Mouse (Mus musculus) cerebellum, adult 9-10 months (tissue): ENCODE results near the gene Asic2.

Source experiments
- DNase-seq: peaks from one replicate; pipeline ENCODE4 v3.0.0; 2022

Gene Asic2

DNA sequence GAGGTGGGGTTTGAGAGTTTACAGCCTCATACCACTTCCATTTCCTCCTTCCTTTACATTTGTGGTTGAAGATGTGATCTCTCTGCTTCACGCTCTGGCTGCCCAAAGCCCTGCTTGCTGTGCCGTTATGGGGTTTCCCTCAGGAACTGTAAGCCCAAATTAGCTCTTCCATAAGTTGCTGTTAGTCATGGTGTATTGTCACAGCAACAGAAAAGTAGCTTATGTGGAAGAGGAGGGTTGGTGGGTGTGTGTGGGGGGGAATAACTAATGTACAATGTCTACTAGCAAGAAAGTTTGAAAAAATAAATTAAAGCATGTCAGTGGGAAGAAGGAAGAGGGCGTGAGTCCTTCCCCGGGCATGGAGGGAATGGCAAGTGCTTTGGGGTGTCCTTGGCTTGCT is 896.4 kb downstream of the Asic2 start:
- no peak for DNase-seq

DNA sequence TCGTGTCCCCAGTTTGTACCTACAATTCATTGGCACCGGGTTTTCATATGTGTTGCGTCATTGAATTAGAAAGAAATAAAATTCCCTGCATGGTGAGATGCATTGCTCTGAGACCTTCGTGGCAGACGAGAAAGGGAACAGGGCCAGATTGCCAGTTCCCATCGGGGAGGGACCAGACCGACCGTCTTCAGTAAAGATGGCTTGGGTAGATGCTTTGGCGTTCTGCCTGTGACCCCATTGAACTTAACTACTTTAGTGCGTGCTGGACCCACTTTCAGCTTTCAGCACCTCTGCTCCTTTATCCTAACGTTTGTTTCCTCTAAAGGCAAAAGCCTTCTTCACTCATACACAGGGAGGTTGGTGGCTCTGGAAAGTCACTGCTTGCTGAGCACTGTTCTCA is 902.9 kb downstream of the Asic2 start:
- DNase-seq, result no peak

DNA sequence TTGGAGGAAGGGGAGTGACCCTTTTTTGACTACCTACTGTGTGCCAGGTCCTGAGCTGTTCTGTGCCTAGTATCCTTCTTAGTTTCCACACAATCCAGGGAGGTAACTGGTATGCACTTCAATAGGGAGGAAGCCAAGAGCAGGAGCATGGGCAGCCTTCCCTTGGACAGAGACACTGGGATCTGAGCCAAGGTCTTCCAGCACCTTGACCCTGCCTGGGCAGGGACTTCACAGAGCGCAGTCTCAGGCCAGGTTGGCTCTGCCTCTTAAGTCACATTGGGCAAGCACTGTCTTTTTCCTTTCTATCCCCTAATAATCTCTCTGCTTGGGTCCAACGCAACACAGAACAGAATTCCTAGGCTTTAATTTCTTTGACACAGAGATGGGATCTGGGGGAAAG is 904.3 kb downstream of the Asic2 start:
- DNase-seq, result no peak

DNA sequence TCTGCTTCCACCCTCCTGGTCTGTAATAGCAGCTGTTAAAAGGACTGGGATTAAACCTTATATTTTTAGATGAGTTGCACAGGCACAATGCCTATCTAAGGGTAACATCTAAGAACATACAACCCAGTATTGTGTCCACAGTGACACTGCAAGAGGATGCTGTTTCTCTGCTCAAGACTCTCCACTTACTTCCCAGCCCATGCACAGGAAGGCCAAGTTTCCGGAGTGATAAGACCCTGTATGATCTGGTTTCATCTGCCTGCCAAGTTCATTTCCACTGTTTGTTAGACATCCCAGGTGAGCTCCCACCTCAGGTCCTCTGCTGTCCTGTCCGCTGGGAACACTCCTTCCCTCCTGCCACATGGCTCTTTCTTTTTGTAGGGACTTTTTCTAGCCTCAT is 908.2 kb downstream of the Asic2 start:
- no peak for DNase-seq

DNA sequence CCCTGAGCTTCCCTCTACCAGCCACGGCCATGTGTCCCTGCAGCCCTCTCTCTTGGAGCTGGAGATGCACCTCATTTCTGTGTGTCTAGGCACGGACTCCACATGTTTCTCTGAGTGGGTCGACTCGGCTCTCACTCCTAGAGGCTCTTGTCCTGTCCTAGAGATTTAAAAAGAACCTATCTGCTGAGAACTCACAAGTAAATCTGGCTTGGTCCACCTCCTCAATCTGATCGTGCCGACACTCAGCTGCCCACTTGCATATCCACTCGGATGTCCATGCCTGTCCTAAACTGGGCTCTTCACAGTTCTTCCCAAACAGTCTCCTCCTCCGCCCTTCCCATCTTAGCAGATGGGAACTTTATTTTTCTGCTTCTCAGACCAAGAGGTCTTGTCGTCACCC is 908.7 kb downstream of the Asic2 start:
- DNase-seq, result no peak

DNA sequence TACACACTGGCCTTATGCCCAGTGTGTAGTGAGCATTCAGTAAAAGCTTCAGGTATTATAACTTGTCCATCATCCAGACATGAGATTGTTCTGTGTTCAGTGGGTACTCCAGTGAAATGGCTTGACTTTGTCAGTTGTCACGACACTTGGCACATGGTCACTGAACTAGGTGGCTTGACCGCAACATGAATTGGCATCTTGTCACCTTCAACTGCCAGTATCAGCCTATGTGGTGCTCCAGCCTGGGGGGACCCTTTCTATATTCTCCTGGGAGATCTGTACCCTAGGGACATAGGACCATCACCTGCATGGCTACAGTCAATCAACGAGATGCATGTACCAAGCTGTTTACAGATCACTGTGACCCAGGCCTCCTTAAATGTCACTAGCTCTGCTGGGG is 910.8 kb downstream of the Asic2 start:
- DNase-seq, result peak; percentile 34

DNA sequence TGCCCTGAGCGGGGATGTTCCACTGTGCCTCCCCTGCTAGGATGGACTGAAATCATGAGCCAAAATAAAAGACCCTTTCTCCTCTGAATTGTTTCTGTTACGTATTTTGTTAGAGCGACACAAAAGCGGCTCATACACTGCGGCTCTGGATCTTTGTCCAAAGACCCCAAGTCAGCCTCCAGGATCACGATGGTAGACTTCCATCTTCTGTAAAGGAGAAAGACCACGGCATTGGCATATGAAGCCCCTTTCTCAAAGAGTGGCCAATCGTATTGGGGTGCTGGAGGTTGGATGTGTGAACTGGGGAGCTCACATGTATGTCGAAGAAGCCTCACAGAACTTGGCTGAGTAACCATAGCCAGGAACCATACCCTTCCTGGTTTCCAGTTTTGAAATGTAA is 911.5 kb downstream of the Asic2 start:
- DNase-seq, result no peak

DNA sequence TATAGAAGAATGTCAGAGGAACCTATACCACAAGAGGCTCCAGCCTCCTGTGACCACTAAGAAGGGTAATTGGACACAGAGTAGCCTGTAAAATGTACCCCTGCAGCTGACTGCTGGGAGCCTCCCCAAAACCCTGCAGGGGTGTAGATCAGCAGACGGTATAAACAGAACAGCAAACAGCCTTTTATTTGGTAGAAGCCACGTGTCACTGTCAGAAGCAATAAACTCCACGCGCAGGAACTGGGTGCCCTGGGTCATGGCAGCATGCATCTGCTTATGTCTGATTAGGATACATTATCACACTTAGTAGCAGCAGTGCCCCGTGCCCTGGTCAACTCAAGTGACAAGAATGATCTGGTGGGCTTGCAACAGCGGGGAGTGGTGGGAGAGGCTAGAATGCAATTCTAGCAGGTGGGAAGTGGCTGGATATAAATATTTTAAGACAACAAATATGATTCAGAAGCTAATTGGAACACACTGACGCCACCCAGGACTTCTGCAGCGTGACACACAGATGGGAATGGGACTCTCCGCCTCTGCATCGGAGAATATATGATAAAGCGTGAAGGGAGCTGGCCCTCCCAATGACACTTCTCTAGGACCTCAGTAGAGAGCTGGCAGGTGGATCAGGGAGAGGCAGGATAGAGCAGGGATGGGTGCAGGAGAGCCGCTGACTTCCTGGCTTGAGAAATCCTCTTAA is 912.7 kb downstream of the Asic2 start:
- DNase-seq, result no peak

DNA sequence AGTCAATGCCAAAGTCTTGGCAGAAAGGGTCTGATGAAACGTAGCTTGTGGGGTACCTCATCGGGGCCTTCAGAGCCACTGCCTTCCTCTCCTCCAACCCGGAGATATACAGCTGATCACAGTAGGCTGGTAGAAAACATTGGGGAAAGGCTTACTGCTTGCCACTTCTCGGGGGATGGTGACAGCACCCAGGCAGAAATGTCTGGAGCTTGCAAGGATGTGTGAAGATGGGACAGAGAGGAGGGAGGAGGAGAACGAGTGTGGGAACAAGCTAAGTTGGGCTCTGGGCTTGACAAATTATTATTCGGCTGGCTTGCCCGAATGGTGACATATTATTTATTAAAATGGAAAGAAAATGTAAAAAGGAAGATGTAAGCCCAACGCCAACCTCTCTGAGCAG is 914.4 kb downstream of the Asic2 start:
- DNase-seq, result no peak

DNA sequence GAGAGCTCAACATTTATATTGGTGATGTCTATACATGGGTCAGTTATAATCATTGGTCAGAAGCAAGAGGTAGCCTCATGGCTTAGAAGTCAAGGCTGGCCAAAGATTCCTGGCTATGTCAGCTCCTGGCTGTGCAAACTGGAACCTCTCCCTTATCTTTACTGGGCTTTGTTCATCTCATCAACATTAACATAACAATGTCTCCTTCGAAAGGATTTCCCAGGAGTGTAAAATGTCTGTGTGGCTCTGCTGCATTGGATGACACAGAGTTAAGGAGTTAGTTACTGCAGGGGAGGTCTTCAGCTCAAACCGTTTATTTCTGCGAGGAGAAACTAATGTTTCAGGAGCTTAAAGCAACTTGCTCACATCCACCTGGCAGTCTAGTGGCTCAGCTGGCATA is 926.6 kb downstream of the Asic2 start:
- DNase-seq, result no peak

DNA sequence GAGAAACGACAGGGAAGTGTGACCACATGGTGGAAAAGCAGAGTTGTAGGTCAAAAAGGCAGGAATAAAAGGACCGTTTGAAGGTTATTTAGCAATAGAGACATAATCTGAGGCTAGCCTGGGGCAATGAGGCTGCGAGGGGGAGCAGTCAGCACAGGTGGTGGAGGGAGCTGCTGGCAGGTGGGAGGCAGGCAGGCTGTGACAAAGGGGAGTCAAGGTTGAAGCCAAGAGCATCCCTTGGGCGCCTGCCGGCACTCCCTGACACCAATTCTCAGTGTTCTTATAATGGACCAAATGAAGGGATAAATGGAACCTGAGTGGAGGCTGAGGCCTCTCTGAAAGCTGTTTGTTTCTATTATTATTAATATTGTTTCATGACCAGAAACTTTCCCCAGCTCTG is 928.3 kb downstream of the Asic2 start:
- no peak for DNase-seq

DNA sequence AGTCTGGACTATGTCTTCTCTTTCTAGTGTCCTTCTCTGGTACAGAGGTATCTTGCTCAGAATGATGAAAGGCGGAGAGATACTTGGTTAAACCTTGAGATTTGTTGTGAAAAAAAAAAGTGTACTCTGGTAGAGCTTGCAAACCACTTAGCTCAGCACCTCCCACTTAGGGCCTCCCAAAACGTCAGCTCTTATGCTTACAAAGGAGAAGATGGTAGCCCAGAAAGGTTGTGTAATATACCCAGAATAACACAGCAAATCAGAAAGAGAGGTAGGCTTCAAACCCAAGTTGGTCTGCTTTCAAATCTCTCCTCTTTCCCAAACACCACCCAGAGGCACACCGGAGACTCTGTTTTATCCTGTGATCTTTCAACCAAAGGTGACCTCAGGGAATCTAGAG is 936.1 kb downstream of the Asic2 start:
- DNase-seq, result no peak

DNA sequence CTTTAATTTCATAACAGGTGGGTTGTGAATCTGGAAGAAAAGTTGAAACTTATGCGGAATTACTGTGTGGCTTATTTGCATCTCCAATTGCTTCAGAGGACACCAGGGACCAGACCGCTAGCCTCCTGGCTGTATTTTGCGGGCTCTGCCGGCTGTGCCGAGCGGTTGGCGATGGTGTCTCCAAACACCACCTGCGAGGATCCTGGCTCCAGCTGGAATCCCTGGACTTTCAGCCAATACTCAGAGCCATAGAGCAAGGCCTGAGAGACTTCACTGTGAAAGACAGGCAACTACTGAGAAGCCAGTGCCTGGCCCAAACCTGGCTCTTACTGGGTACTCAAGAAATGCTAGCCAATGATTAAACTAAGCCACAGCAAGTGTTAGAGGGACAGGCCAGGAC is 953.5 kb downstream of the Asic2 start:
- peak; percentile 28 for DNase-seq

DNA sequence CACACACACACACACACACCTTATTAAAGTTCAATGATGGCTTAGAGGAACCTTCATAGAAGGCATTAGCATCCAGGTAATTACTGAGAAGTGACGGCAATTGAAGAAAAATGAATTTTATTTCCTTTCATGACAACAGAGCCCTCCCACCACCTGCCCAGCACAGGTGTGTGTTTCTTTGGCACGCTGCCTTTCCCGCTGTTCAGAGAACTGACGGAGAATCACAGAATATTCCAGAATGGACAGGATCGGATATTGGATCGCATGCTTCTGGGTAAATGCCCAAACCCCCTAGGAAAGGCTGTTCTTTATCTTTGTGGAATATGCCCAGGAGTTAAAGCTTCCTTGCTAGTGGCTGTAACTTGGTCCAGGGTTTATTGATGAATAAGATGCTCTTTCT is 954.8 kb downstream of the Asic2 start:
- DNase-seq, result no peak

DNA sequence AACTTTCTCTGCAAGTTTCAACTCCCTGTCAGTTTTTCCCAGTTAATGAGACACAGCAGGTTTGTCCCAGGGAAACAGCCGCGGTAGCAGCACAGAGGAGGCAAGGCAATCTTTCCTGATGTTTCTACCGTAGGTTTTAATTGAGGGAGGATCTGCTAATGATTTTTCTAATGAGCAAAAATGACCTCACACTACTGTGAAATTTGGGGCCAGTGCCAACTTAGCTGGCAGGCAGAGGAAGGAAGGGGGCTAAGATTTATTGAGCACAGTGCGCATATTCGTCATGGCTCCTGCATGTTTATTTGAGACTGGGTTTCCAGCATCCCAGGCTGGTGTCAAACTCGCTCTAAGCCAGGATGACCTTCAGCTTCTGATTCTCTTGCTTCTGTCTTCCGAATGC is 957.5 kb downstream of the Asic2 start:
- DNase-seq, result no peak

DNA sequence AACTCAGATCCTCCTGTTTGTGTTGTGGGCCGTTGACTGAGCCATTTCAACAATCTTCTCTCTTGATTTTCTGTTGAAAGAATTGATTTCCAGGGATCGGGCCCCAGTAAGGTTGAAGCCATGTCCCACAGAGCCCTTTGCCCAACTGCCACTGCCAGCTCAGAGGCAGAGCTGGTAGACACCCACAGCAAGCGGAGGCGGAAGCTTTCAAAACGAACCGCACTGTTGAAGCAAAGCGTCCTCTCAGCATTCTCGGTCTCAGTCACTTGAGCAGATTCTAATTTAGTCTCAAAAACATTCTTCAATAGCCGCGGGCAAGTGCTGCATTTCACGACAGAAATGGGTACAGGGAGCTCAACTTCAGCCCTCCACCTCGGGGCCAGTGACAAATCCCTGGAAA is 958.9 kb downstream of the Asic2 start:
- no peak for DNase-seq

DNA sequence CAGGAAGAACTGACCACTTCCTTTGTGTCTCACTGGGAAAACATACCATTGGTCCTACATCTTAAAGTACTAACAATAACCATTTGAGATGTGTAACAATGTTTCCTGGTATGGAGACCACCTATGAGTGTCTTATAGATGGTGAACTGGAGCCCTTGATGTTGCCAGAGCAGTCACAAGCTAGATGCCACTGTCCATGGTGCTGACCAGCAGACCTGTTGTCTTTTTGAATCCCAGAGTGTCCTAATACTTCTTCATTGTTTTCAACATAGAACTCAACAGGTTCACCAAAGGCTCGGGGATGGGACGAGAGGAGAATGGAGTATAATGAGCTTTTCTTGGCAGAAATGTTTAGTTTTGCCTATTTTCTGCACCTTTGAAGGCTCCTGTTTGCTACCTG is 962.4 kb downstream of the Asic2 start:
- no peak for DNase-seq

DNA sequence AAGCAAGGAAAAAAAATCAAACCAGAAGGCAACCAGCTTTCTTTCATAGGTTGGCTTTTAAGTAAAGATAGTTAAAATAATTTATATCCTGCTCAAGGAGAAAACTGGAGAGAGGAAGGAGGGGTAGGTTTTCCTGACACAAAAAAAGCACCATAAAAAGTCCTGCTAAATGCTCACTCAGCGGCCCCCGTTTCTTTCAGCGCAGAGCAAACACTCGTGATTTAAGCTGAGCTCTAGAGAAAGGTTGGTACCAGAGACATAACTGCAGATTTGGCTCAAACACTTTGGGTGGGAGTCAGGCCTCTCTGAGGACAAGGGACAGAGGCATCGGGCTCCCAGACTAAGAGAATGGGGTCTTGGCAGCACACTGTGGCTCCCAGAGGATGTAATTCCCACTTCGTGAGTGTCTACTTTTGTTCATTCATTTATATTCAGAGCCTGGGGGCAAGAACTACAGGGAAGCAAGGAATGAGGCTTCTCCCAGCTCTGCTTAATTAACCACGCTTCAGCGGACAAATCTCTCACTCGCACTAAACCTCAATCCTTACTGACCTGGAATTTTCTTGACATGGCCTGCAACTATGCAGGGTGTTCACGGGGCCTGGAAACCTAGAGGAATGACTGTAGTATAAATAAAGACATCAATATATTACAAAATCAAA is 965.4 kb downstream of the Asic2 start:
- DNase-seq, result no peak

DNA sequence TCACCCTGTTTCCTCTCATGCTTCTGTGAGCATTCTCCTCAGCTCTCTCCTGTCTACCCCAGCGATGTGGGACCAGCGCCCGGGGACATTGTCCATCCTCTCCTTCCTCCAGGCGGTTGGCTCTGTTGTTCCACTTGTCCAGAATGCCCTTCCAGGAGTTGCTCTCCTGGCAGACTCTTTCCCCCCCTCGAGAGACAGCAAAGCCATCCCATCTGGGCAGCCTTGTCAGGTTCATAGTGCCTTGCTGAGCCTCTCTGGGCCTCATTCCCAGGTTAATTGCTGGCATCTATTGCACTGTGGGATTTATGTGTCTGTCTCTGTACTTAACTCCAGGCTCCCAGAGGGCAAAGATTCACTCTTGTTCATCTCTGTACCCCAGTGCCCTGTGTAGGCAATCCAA is 972.6 kb downstream of the Asic2 start:
- peak; percentile 26 for DNase-seq

DNA sequence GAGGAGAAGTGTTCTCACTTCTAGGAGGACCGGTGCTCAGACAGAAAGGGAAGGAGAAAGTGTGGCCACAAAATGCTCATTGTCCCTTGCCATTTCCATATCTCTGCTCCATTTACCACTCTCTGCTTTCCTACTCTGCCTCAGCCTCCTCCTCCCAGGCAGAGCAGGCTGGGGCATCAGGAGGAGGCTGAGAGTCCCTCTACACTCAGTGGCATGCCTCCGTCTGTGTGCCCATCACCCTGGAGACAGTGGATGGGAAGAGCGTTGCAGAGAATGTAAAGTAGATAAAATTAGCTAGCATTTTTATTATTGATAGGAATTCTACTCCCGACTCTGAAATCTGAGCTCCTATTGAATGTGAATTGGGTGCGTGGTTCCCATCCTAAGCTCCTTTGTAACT is 984.7 kb downstream of the Asic2 start:
- DNase-seq, result no peak

DNA sequence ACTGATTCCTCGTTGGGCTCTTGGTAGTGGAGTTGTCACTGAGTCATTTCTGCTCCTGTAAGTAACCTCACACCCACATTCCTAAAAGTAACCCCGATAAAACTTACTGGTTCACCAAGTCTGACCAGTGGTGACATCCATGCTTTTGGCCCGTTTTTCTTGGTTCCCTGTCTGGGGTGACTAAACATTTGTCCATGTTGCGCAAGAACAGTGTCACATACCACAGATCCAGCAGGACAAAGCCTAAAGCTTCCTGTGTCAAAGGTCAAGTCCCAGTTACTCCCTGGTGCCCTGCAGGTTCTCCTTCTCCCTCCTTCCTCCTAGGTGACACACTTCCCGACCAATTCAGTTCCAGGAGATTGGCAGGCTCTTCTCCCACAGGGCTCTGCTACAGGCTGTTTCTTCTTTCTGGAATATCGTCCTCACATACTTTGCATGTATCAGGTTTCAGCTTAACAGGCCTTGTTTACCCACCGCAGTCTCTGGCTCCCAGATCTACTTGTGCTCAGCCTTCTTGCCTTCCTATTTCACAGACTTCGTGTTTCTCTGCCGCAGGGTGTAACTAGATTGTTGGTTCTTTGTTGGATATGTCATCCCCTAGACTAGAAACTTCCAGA is 991.9 kb downstream of the Asic2 start:
- no peak for DNase-seq

DNA sequence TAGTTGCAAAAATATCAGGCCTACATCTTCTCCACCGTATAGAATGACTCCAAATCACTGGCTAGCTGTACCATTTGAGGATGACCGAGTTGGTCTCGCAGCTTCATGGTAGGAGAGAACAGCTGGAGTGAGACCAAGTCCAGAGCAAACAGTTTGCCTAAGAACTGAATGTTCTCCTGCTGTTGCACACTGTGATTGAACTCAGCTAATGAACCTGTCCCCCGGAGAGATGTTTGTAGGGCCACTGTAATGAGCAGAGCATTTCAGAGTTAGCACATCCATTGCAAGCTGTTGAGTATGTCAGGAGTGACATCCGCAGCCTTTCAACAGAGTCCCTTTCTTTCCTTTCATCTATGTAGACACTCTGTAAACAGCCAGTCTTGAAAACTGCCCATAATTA is 993.6 kb downstream of the Asic2 start:
- no peak for DNase-seq

DNA sequence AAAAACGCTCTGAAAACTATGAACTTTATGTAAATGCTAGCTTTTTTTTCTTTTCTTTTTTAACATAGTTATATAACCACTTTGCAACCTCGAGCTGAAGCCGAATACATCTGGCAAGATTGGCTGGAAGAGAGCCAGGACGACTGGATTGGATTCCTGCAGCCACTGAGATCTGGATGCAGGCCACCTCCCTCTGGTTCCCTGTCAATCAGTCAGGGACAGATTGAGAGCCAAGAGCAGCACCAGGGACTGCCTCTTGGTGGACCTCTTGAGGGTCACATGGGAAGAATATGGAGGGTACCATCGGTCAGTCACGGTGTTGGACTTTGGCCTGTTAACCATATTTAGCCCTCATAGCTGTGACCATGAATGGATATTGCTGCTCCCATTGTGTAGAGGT is 994.3 kb downstream of the Asic2 start:
- DNase-seq, result no peak

DNA sequence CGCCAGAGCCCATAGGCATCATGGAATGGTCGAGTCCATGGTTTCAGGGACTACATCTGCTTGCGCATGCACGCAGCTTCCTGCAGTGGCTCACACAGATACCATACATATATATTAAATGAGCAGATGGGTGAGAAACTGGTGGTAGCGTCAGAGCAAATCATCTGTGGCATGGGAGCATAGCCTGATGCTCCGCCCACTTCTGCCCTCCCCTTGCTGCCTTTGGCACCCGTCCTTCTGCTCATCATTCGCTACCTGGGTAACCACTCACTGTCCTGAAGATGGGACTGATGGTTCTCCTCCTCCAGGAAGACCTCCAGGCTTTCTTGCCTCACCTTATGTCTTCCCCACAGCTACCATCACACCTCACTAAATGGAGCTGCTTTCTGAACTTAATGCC is 995.0 kb downstream of the Asic2 start:
- no peak for DNase-seq

DNA sequence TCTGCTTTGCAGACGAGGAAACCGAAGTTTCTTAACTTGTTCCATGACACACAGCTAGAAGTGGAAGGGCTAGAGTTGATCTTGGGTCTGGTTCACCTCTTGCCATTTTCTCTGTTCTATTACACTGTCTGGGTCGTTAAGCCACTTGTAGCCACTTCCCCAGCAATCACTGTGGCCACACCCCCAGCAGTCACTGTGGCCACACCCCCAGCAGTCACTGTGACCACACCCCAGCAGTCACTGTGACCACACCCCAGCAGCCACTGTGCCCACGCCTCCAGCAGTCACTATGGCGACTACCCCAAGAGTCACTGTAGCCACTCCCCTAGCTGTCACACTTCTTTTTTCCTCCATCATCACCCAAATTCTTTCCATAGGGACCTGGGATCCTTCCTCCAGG is 1000.7 kb downstream of the Asic2 start:
- no peak for DNase-seq
